In genomic region chr11:100769980-100770379, GRCm38 (mm10) we compare ENCODE assay signal across 8 mouse cellular contexts. TPM values are rescaled to one million over a fixed set of nuclear protein-coding genes. Genes with fewer than 3 reads are reported as not detected.
A peak's percentile ranks its signal among the peaks of the same experiment; 100 is the strongest.
DNase-seq lines count a peak whose midpoint lies in the region; ATAC-seq and TF ChIP-seq lines count a peak whose summit lies in the region.

No protein-coding gene starts in this region.

- intact Hi-C loops in heart, postnatal 25 days (cut with DNase I): no loop called here

- H3K4me3 ChIP-seq in heart, embryonic 13.5 days: peak overlapping the region; percentile 77
- H3K4me3 ChIP-seq in ES-E14 (ENCODE audit: insufficient read depth in 1 of 2, low read depth in 1 of 2, low read length in 2 of 2, poor library complexity in 1 of 2, severe bottlenecking in 1 of 2) (peak overlapping the region; percentile 65 to 83), macrophage (ENCODE audit: inconsistent target) (peak overlapping the region; percentile 77)
- no peak overlapping the region; the same call in 1 of the 2 replicates for H3K4me3 ChIP-seq in forebrain, embryonic 16.5 days (replicated peaks; ENCODE audit: low read length)

- H3K9ac ChIP-seq in heart, embryonic 13.5 days: peak overlapping the region; percentile 84
- peak overlapping the region; percentile 35; the same call in 1 of the 2 replicates for H3K9ac ChIP-seq in ES-E14 (ENCODE audit: insufficient read depth, low read depth, low read length, poor library complexity, severe bottlenecking)
- H3K9ac ChIP-seq in forebrain, embryonic 16.5 days (replicated peaks; ENCODE audit: low read depth, low read length): no peak overlapping the region

- peak overlapping the region; percentile 76 for H3K4me2 ChIP-seq in heart, embryonic 13.5 days
- H3K4me2 ChIP-seq in forebrain, embryonic 16.5 days (ENCODE audit: low read length): peak overlapping the region; percentile 52

- peaks cover 7% of the 10 kb centered on the region for H3K4me1 ChIP-seq in heart, embryonic 13.5 days
- peaks cover 0 to 2% of the 10 kb centered on the region in 2 experiments; a peak in 1 of 4 replicates for H3K4me1 ChIP-seq in ES-E14 (ENCODE audit: control insufficient read depth in 2 of 2, insufficient read depth in 2 of 2, low read length in 2 of 2, poor library complexity in 1 of 2)
- peaks cover 7% of the 10 kb centered on the region for H3K4me1 ChIP-seq in forebrain, embryonic 16.5 days (replicated peaks; ENCODE audit: control insufficient read depth, insufficient read depth, low read length)

- H3K27me3 ChIP-seq in heart, embryonic 13.5 days (replicated peaks): no peaks in the 10 kb centered on the region; the same call in 1 of the 2 replicates
- H3K27me3 ChIP-seq in forebrain, embryonic 16.5 days (replicated peaks; ENCODE audit: control insufficient read depth, insufficient read depth, low read length): no peaks in the 10 kb centered on the region

- no peak for ATAC-seq in heart, embryonic 13.5 days (ENCODE audit: extremely low read depth, insufficient number of reproducible peaks, low FRiP score, low TSS enrichment)
- no peak for ATAC-seq in forebrain, embryonic 16.5 days

- no peak for DNase-seq in heart, postnatal 25 days (ENCODE audit: low spot score)
- no peak for DNase-seq in ES-E14 (ENCODE audit: low read depth, low spot score)
- no peak for DNase-seq in urinary bladder, postnatal 10 days (ENCODE audit: low spot score)
- DNase-seq in layer of hippocampus, postnatal 25 days (ENCODE audit: extremely low spot score in 1 of 2, low spot score in 1 of 2): no peak
- DNase-seq in embryo, embryonic 10.5 days (ENCODE audit: low spot score): no peak

- in situ Hi-C loops in ES-E14 (cut with MboI; ENCODE audit: low sequenced_read_pairs in 2 of 2, unreplicated experiment in 2 of 2): no loop called here

- H3K27ac ChIP-seq in heart, embryonic 13.5 days (replicated peaks): 0 out of 2 replicates have a peak overlapping the region, but pooled peaks have one; percentile 60
- H3K27ac ChIP-seq in ES-E14 (ENCODE audit: insufficient read depth, low read depth, low read length, poor library complexity, severe bottlenecking) (no peak overlapping the region), macrophage (no peak overlapping the region)
- H3K27ac ChIP-seq in forebrain, embryonic 16.5 days (ENCODE audit: low read length): no peak overlapping the region

- no peaks in the 10 kb centered on the region for H3K9me3 ChIP-seq in heart, embryonic 13.5 days
- no peaks in the 10 kb centered on the region for H3K9me3 ChIP-seq in ES-E14 (ENCODE audit: control insufficient read depth, insufficient read depth, low read depth, low read length)
- H3K9me3 ChIP-seq in forebrain, embryonic 16.5 days (ENCODE audit: control insufficient read depth, low read length): no peaks in the 10 kb centered on the region

- 55% methylated on average over 6 of the region's 6 CpGs for WGBS in heart, embryonic 13.5 days
- WGBS in forebrain, embryonic 16.5 days: 50% methylated on average over 6 of the region's 6 CpGs
- WGBS in macrophage (ENCODE audit: missing documents): 73% methylated on average over 6 of the region's 6 CpGs

- no peaks in the 10 kb centered on the region for H3K79me2 ChIP-seq in macrophage (ENCODE audit: inconsistent target)

- H3K36me3 ChIP-seq in heart, embryonic 13.5 days: peaks cover 5% of the 10 kb centered on the region; the same call in 1 of the 2 replicates
- H3K36me3 ChIP-seq in ES-E14 (ENCODE audit: control insufficient read depth, insufficient read depth, low read length, poor library complexity, severe bottlenecking) (no peaks in the 10 kb centered on the region), macrophage (ENCODE audit: inconsistent target) (no peaks in the 10 kb centered on the region)
- no peaks in the 10 kb centered on the region for H3K36me3 ChIP-seq in forebrain, embryonic 16.5 days (ENCODE audit: control insufficient read depth, insufficient read depth)

TF ChIP-seq in ES-E14, 5 proteins besides CTCF, POLR2A, EP300 and RAD21:
- TF ChIP-seq HCFC1 (IDR thresholded peaks at IDR 0.05; ENCODE audit: borderline replicate concordance, insufficient read depth, low read length) (no peak), ZC3H11A (IDR thresholded peaks at IDR 0.05; ENCODE audit: borderline replicate concordance, low read depth, low read length) (no peak), MAFK (IDR thresholded peaks at IDR 0.05; ENCODE audit: insufficient read depth, low read depth, low read length) (no peak), CHD2 (IDR thresholded peaks at IDR 0.05; ENCODE audit: low read depth, low read length) (no peak), ZNF384 (IDR thresholded peaks at IDR 0.05; ENCODE audit: low read depth, low read length) (no peak)

RNA-seq across cellular contexts. Expression of gene Ghdc, which starts 0.8 kb away (rescaled TPM):
- polyA plus RNA-seq in heart, embryonic 13.5 days (2015; fragmentation: Nextera tagmentation; extraction: Ambion mirVana): 6.0 and 7.2 TPM in 2 replicates
- 10 to 100 TPM in 1 of 2 experiments, 1 to 10 TPM in 1; 9.5 to 11.3 TPM for total RNA-seq in heart, postnatal 25 days (2021)
- total RNA-seq in ES-E14 (2012; rRNA removed): 16.5 and 26.4 TPM in 2 replicates
- polyA plus RNA-seq in forebrain, embryonic 16.5 days (2015; fragmentation: Nextera tagmentation; extraction: Ambion mirVana): 2.5 and 5.0 TPM in 2 replicates
- total RNA-seq in macrophage (2018; cell fraction: chromatin; rRNA removed): 10 to 100 TPM in 11 of 26 experiments, 1 to 10 TPM in 15; 3.3 to 17.7 (median 9.5) TPM
- 10 to 100 TPM in 23 of 26 experiments, 1 to 10 TPM in 3; 8.5 to 21.4 (median 15.2) TPM for total RNA-seq in macrophage (2018; cell fraction: cytosol; rRNA removed)
- total RNA-seq in macrophage (2018; cell fraction: nucleus; rRNA removed): 10 to 100 TPM in 25 of 26 experiments, 1 to 10 TPM in 1; 9.6 to 23.7 (median 13.5) TPM
- 11.6 to 15.9 TPM (median 14.3 TPM) in 3 replicates for polyA plus RNA-seq in macrophage (2018)
- total RNA-seq in layer of hippocampus, postnatal 25 days (2021): 1 to 10 TPM; 5.2 to 6.8 TPM

RNA-seq across cellular contexts. Expression of gene Hcrt, which starts 7.2 kb away (rescaled TPM):
- not detected in 2 replicates for polyA plus RNA-seq in heart, embryonic 13.5 days (2015; fragmentation: Nextera tagmentation; extraction: Ambion mirVana)
- total RNA-seq in heart, postnatal 25 days (2021): not detected
- total RNA-seq in ES-E14 (2012; rRNA removed): not detected in 2 replicates
- polyA plus RNA-seq in forebrain, embryonic 16.5 days (2015; fragmentation: Nextera tagmentation; extraction: Ambion mirVana): 0.92 TPM in 1 of 2 replicates, not detected in the other
- not detected for total RNA-seq in macrophage (2018; cell fraction: chromatin; rRNA removed)
- not detected for total RNA-seq in macrophage (2018; cell fraction: cytosol; rRNA removed)
- total RNA-seq in macrophage (2018; cell fraction: nucleus; rRNA removed): not detected
- polyA plus RNA-seq in macrophage (2018): not detected in 3 replicates
- total RNA-seq in layer of hippocampus, postnatal 25 days (2021): not detected

RNA-seq across cellular contexts. Expression of gene Kcnh4, which starts 10.2 kb away (rescaled TPM):
- not detected in 2 replicates for polyA plus RNA-seq in heart, embryonic 13.5 days (2015; fragmentation: Nextera tagmentation; extraction: Ambion mirVana)
- total RNA-seq in heart, postnatal 25 days (2021): not detected
- 0.45 and 0.48 TPM in 2 replicates for total RNA-seq in ES-E14 (2012; rRNA removed)
- 3.5 and 6.8 TPM in 2 replicates for polyA plus RNA-seq in forebrain, embryonic 16.5 days (2015; fragmentation: Nextera tagmentation; extraction: Ambion mirVana)
- 1 to 10 TPM in 3 of 26 experiments, under 1 TPM in 18, not detected in 5; 0.18 to 3.5 (median 0.32) TPM for total RNA-seq in macrophage (2018; cell fraction: chromatin; rRNA removed)
- under 1 TPM in 14 of 26 experiments, not detected in 12; 0.03 to 0.52 (median 0.06) TPM for total RNA-seq in macrophage (2018; cell fraction: cytosol; rRNA removed)
- total RNA-seq in macrophage (2018; cell fraction: nucleus; rRNA removed): 1 to 10 TPM in 3 of 26 experiments, under 1 TPM in 12, not detected in 11; 0.10 to 2.2 (median 0.30) TPM
- not detected in 3 replicates for polyA plus RNA-seq in macrophage (2018)
- 1 to 10 TPM; 1.1 to 1.8 TPM for total RNA-seq in layer of hippocampus, postnatal 25 days (2021)

RNA-seq across cellular contexts. Expression of gene Rab5c, which starts 32.0 kb away (rescaled TPM):
- 13.4 and 13.6 TPM in 2 replicates for polyA plus RNA-seq in heart, embryonic 13.5 days (2015; fragmentation: Nextera tagmentation; extraction: Ambion mirVana)
- total RNA-seq in heart, postnatal 25 days (2021): 10 to 100 TPM; 62.1 to 66.8 TPM
- 83.8 and 124 TPM in 2 replicates for total RNA-seq in ES-E14 (2012; rRNA removed)
- 37.6 and 38.9 TPM in 2 replicates for polyA plus RNA-seq in forebrain, embryonic 16.5 days (2015; fragmentation: Nextera tagmentation; extraction: Ambion mirVana)
- total RNA-seq in macrophage (2018; cell fraction: chromatin; rRNA removed): 100 to 1,000 TPM in 1 of 26 experiments, 10 to 100 TPM in 25; 39.2 to 102 (median 64.6) TPM
- 100 to 1,000 TPM; 286 to 464 (median 359) TPM for total RNA-seq in macrophage (2018; cell fraction: cytosol; rRNA removed)
- total RNA-seq in macrophage (2018; cell fraction: nucleus; rRNA removed): 100 to 1,000 TPM in 24 of 26 experiments, 10 to 100 TPM in 2; 81.7 to 239 (median 158) TPM
- polyA plus RNA-seq in macrophage (2018): 348 to 578 TPM (median 378 TPM) in 3 replicates
- 100 to 1,000 TPM; 141 to 152 TPM for total RNA-seq in layer of hippocampus, postnatal 25 days (2021)

RNA-seq across cellular contexts. Expression of gene Hspb9, which starts 56.3 kb away (rescaled TPM):
- polyA plus RNA-seq in heart, embryonic 13.5 days (2015; fragmentation: Nextera tagmentation; extraction: Ambion mirVana): 0.21 TPM in 1 of 2 replicates, not detected in the other
- total RNA-seq in heart, postnatal 25 days (2021): not detected
- total RNA-seq in ES-E14 (2012; rRNA removed): 0.49 and 1.6 TPM in 2 replicates
- polyA plus RNA-seq in forebrain, embryonic 16.5 days (2015; fragmentation: Nextera tagmentation; extraction: Ambion mirVana): not detected in 2 replicates
- 1 to 10 TPM in 6 of 26 experiments, not detected in 20; 1.5 to 3.3 (median 1.7) TPM for total RNA-seq in macrophage (2018; cell fraction: chromatin; rRNA removed)
- under 1 TPM in 10 of 26 experiments, not detected in 16; 0.25 to 0.92 (median 0.34) TPM for total RNA-seq in macrophage (2018; cell fraction: cytosol; rRNA removed)
- total RNA-seq in macrophage (2018; cell fraction: nucleus; rRNA removed): 1 to 10 TPM in 8 of 26 experiments, under 1 TPM in 1, not detected in 17; 0.99 to 5.3 (median 3.1) TPM
- polyA plus RNA-seq in macrophage (2018): not detected in 3 replicates
- total RNA-seq in layer of hippocampus, postnatal 25 days (2021): not detected
